Mouse (Mus musculus) lung, embryonic 15.5 days (tissue): ENCODE results near the gene Mybpc2. TPM values are rescaled to one million over a fixed set of nuclear protein-coding genes. Genes with fewer than 3 reads are reported as not detected.
A peak's percentile ranks its signal among the peaks of the same experiment; 100 is the strongest.

Experiments used
- ATAC-seq: fragments of 200-750 bp; cut with Nextera tagmentation; 2 replicates; pipeline ENCODE4 v1.8.0; 2017; ENCODE audit warnings: moderate number of reproducible peaks, borderline replicate concordance; ENCODE audit not compliant: low FRiP score, low TSS enrichment; ENCODE audit errors: extremely low read depth
- H3K27ac ChIP-seq: fragments of 300-500 bp; sonication (generic); 2 replicates; pipeline ENCODE4 v1.5.1; 2015; ENCODE audit warnings: moderate library complexity, mild to moderate bottlenecking, inconsistent platforms
- H3K27me3 ChIP-seq: fragments of 300-500 bp; sonication (generic); 2 replicates; pipeline ENCODE4 v1.6.1; 2015; ENCODE audit warnings: inconsistent platforms
- H3K36me3 ChIP-seq: fragments of 300-500 bp; sonication (generic); 2 replicates; pipeline ENCODE4 v1.6.1; 2015; ENCODE audit warnings: inconsistent platforms
- H3K4me1 ChIP-seq: fragments of 300-500 bp; sonication (generic); 2 replicates; pipeline ENCODE4 v1.6.1; 2015; ENCODE audit warnings: inconsistent platforms
- H3K4me2 ChIP-seq: fragments of 300-500 bp; sonication (generic); 2 replicates; pipeline ENCODE4 v1.6.1; 2015; ENCODE audit warnings: inconsistent platforms, mild to moderate bottlenecking, moderate library complexity
- H3K4me3 ChIP-seq: fragments of 300-500 bp; sonication (generic); 2 replicates; pipeline ENCODE4 v1.5.1; 2015; ENCODE audit warnings: mild to moderate bottlenecking, inconsistent platforms
- H3K9ac ChIP-seq: fragments of 300-500 bp; sonication (generic); 2 replicates; pipeline ENCODE4 v1.6.1; 2015; ENCODE audit warnings: inconsistent platforms
- H3K9me3 ChIP-seq: fragments of 300-500 bp; sonication (generic); 2 replicates; pipeline ENCODE4 v1.6.1; 2016; ENCODE audit warnings: inconsistent platforms
- WGBS: fragments of 180-500 bp; shearing (Covaris S2); methylation state at CpG from one replicate; pipeline ENCODE4 v1.1.7; 2015; 5-methylcytosine and 5-hydroxymethylcytosine counted together
- polyA plus RNA-seq: library from polyadenylated mRNA; unstranded; fragments of >200 nt; fragmentation: Nextera tagmentation; extraction: Ambion mirVana; gene quantifications from 2 replicates; pipeline ENCODE4 v1.2.1, GENCODE M21; 2015

Gene Mybpc2
- polyA plus RNA-seq = 0.45 and 0.65 TPM in 2 replicates

DNA sequence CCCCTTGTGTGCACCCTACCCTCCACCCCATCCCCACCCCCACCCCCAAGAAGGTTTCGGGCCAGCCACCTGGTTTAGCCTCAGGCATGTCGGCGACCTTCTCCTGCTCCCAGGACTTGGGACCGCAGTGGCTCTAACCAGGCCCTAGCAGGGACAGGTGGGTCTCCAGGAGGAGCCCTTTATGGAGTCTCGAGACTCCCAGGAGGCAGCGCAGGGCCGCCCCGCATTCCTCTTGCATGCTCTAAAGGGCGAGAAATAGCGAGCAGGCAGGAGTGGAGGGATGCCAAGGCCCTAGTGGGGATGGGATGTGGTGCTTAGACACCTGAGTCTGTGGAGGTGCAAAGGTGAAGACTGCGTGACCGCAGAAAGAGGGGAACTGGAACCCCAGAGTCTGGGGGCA, at the start of gene Mybpc2:
Gene Mybpc2 (minus strand): TSS at position 155 of the 400 bp plus-strand sequence.
- Histone ChIP-seq H3K9ac (peak within 1 kb of the TSS; percentile 25; the same call in 1 of the 2 replicates), H3K4me1 (peaks cover 28% of the 10 kb centered on the region), H3K27ac (peak within 1 kb of the TSS; percentile 72), H3K4me3 (peak within 1 kb of the TSS; percentile 4; the same call in 1 of the 2 replicates), H3K9me3 (no peaks in the 10 kb centered on the region), H3K27me3 (peaks cover 64% of the 10 kb centered on the region), H3K36me3 (no peaks in the 10 kb centered on the region), H3K4me2 (peak within 1 kb of the TSS; percentile 56)
- no peak for ATAC-seq
- WGBS = 20% methylated on average over 12 of the region's 12 CpGs

DNA sequence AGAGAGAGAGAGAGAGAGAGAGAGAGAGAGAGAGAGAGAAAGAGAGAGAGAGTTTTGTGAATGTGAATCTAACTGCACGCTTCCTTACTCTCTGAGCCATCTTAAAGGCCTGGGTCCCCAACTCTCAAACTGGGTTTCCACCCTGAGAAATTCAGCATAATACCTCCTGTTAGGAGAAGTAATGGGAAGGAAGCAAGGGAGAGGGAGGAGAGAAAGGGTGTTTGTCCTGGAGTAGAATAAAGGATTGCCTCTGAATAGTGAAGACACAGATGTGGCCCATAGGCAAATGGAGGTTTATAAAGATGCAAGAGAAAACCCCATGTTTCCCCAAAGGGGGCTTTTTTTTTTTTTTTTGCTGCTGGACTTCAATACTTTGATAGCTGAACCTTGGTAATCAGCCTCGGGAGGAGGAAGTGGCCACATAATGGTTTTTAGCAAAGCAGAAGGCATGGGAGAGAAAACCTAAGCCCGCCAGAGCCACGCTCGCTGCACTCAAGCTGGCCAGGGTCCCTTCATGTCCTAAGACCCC, 48.6 kb upstream of the Mybpc2 start:
- Histone ChIP-seq H3K4me3 (no peak overlapping the region), H3K36me3 (no peaks in the 10 kb centered on the region), H3K4me1 (no peaks in the 10 kb centered on the region), H3K9ac (no peak overlapping the region), H3K27ac (no peak overlapping the region), H3K9me3 (no peaks in the 10 kb centered on the region), H3K4me2 (no peak overlapping the region; the same call in 1 of the 2 replicates), H3K27me3 (no peaks in the 10 kb centered on the region)
- WGBS = 78% methylated on average over 5 of the region's 5 CpGs
- no peak for ATAC-seq

- Histone ChIP-seq H3K27ac (peak within 1 kb of the TSS; percentile 17; the same call in 1 of the 2 replicates), H3K4me1 (no peaks in the 10 kb centered on the region), H3K36me3 (no peaks in the 10 kb centered on the region), H3K9ac (no peak within 1 kb of the TSS), H3K4me2 (no peak within 1 kb of the TSS; the same call in 1 of the 2 replicates), H3K9me3 (no peaks in the 10 kb centered on the region), H3K4me3 (no peak within 1 kb of the TSS), H3K27me3 (no peaks in the 10 kb centered on the region)
- peak; percentile 58 for ATAC-seq
- WGBS = 42% methylated on average over 7 of the region's 7 CpGs
Measured at GRCm38 (mm10) chr7:44572213-44572701, 47.8 kb upstream of the Mybpc2 start, which contains the start of gene Napsa. TSS of gene Napsa (plus strand) at chr7:44572380.

DNA sequence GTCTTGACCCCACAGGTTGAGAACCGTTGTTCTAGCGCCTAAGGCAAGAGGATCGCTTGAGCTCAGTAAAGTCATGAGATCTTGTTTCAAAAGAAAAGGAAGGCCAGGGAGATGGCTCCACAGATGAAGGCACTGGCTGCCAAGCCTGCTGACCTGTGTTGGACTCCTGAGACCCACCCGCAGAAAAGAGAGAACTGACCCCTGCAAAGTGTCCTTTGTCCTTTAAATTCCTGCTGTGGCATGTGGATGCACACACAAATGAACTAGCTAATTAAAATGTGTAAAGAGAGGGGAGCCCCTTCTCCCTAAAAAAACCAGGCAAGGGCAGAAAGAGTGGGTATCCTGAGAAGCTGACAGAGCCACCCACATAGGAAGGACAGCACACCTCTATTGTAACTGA, 47.4 kb upstream of the Mybpc2 start:
- H3K4me1 ChIP-seq = no peaks in the 10 kb centered on the region
- H3K36me3 ChIP-seq = no peaks in the 10 kb centered on the region
- no peaks in the 10 kb centered on the region for H3K9me3 ChIP-seq
- no peaks in the 10 kb centered on the region for H3K27me3 ChIP-seq
- WGBS = 62% methylated on average over 4 of the region's 4 CpGs
- no peak overlapping the region for H3K9ac ChIP-seq
- no peak overlapping the region for H3K4me2 ChIP-seq
- H3K27ac ChIP-seq = peak overlapping the region; percentile 17; the same call in 1 of the 2 replicates
- no peak overlapping the region for H3K4me3 ChIP-seq
- ATAC-seq = no peak

DNA sequence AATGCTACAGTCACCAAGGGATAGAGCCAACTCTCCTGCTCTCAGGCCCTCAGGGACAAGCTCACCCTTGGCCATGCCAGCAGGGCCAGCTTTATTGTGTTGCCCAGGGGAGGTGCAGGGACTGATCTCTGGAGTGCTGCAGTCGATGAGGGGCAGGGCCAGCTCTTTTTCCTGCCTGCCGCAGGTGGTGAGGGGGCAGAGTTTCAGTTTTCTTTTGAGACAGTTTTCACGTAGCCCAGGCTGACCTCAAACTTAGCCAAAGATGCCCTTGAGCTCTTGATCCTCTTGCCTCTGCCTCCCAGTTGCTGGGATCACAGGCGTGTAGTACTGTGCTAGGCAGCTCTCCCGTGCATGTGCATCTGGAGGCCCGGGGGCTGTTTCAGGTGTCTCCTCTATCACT, 46.5 kb upstream of the Mybpc2 start:
- H3K4me3 ChIP-seq = no peak overlapping the region
- 75% methylated on average over 6 of the region's 6 CpGs for WGBS
- no peak for ATAC-seq
- H3K27ac ChIP-seq = no peak overlapping the region
- no peaks in the 10 kb centered on the region for H3K4me1 ChIP-seq
- no peak overlapping the region for H3K9ac ChIP-seq
- H3K4me2 ChIP-seq = no peak overlapping the region
- no peaks in the 10 kb centered on the region for H3K36me3 ChIP-seq
- no peaks in the 10 kb centered on the region for H3K27me3 ChIP-seq
- no peaks in the 10 kb centered on the region for H3K9me3 ChIP-seq

DNA sequence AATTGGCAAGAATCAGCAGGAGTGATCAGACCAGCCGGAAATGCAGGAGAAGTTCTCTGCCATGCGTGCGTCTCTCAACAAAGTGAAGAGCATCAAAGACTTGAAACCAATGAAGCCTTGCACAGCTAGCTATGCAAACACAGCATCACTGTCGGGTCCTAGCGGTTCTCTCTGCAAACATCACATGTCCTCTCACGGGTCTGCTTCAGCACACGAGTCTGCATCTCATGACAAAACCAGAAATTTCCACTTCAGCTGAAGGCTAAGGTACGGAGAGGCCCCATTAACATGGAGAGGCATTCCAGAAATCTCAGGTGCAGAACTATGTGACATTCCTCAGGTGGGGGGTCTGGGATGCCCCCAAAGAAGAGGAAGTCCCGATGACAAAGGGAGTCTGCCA, 44.3 kb upstream of the Mybpc2 start:
- H3K27me3 ChIP-seq = no peaks in the 10 kb centered on the region
- no peaks in the 10 kb centered on the region for H3K36me3 ChIP-seq
- 35% methylated on average over 9 of the region's 9 CpGs for WGBS
- no peak for ATAC-seq
- no peak overlapping the region for H3K4me2 ChIP-seq
- H3K9ac ChIP-seq = no peak overlapping the region
- H3K4me1 ChIP-seq = no peaks in the 10 kb centered on the region
- H3K27ac ChIP-seq = no peak overlapping the region
- H3K4me3 ChIP-seq = no peak overlapping the region
- H3K9me3 ChIP-seq = no peaks in the 10 kb centered on the region

DNA sequence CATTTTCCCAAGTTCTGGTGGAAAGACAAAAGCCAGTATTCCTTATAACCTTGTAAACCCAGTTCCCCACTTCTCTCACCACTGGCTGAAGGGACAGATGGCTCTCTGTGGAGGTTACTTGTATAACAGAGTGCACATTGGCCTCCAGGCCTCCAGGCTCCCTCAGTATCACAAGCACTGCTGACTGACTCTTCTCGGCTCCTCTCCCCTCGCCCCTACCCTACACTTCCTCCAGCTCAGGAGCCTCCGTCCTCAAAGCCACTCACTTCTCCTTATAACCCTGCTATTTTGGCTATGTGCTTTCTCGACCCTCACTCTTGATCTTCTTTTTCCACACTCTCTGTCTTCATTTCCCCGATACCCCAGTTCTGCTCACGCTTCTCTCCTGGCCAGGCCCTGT, 41.0 kb upstream of the Mybpc2 start:
- H3K4me3 ChIP-seq = no peak overlapping the region
- H3K4me1 ChIP-seq = no peaks in the 10 kb centered on the region
- 59% methylated on average over 6 of the region's 6 CpGs for WGBS
- H3K9me3 ChIP-seq = no peaks in the 10 kb centered on the region
- H3K36me3 ChIP-seq = no peaks in the 10 kb centered on the region
- ATAC-seq = no peak
- no peak overlapping the region for H3K9ac ChIP-seq
- H3K4me2 ChIP-seq = no peak overlapping the region
- no peaks in the 10 kb centered on the region for H3K27me3 ChIP-seq
- no peak overlapping the region for H3K27ac ChIP-seq

GRCm38 (mm10) chr7:44564486-44564885, 40.0 kb upstream of the Mybpc2 start:
- no peak for ATAC-seq
- H3K27me3 ChIP-seq = no peaks in the 10 kb centered on the region
- no peaks in the 10 kb centered on the region for H3K4me1 ChIP-seq
- H3K27ac ChIP-seq = no peak overlapping the region
- no peaks in the 10 kb centered on the region for H3K9me3 ChIP-seq
- WGBS = 81% methylated on average over 10 of the region's 10 CpGs
- H3K9ac ChIP-seq = no peak overlapping the region
- H3K4me3 ChIP-seq = no peak overlapping the region
- H3K36me3 ChIP-seq = no peaks in the 10 kb centered on the region
- H3K4me2 ChIP-seq = no peak overlapping the region

- Histone ChIP-seq H3K4me2 (no peak overlapping the region), H3K9ac (no peak overlapping the region), H3K36me3 (no peaks in the 10 kb centered on the region), H3K27ac (no peak overlapping the region), H3K4me3 (no peak overlapping the region), H3K27me3 (no peaks in the 10 kb centered on the region), H3K4me1 (no peaks in the 10 kb centered on the region), H3K9me3 (no peaks in the 10 kb centered on the region)
- no peak for ATAC-seq
- WGBS = 34% methylated on average over 8 of the region's 8 CpGs
Measured at GRCm38 (mm10) chr7:44563284-44563683, 38.8 kb upstream of the Mybpc2 start.

GRCm38 (mm10) chr7:44560435-44561400, 36.3 kb upstream of the Mybpc2 start:
- Histone ChIP-seq H3K4me3 (no peak overlapping the region), H3K4me1 (no peaks in the 10 kb centered on the region), H3K36me3 (no peaks in the 10 kb centered on the region), H3K9me3 (no peaks in the 10 kb centered on the region), H3K27ac (no peak overlapping the region), H3K9ac (no peak overlapping the region), H3K27me3 (no peaks in the 10 kb centered on the region), H3K4me2 (no peak overlapping the region)
- peak; percentile 35; the same call in 1 of the 2 replicates for ATAC-seq
- 51% methylated on average over 18 of the region's 18 CpGs for WGBS

GRCm38 (mm10) chr7:44557629-44558028, 33.2 kb upstream of the Mybpc2 start:
- Histone ChIP-seq H3K36me3 (no peaks in the 10 kb centered on the region), H3K9ac (no peak overlapping the region), H3K4me1 (peaks cover 6% of the 10 kb centered on the region; the same call in 1 of the 2 replicates), H3K4me2 (no peak overlapping the region), H3K27ac (no peak overlapping the region), H3K27me3 (no peaks in the 10 kb centered on the region), H3K4me3 (no peak overlapping the region), H3K9me3 (no peaks in the 10 kb centered on the region)
- no peak for ATAC-seq
- 50% methylated on average over 2 of the region's 2 CpGs for WGBS

DNA sequence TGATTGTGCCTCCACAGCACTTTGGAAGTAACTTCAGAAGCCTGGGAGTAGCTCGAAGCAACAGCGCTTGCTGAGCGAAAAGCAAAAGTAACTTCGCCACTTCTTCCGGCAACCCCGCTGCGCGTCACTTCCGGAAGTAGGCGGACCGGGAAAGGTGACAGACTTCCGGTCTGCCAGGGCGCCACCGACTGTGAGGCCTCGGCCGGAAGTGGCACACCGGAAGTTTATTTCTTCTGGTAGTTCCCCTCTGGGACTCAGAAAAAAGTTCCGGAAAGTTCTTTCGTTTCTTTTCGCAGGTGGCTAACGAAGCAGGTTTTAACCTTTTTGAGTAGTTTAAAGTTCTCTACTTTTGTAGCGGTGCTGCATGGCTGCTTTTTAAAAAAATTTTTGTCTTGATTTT, 29.4 kb upstream of the Mybpc2 start, which contains the start of gene Nr1h2:
Gene Nr1h2 (minus strand): TSS at position 126 of the 400 bp plus-strand sequence.
- under 1% methylated on average over 22 of the region's 22 CpGs for WGBS
- no peaks in the 10 kb centered on the region for H3K27me3 ChIP-seq

More for the DNA sequence above, 29.4 kb upstream of the Mybpc2 start, which contains the start of gene Nr1h2:
- peak; percentile 80 for ATAC-seq
- Histone ChIP-seq H3K27ac (peak within 1 kb of the TSS; percentile 99), H3K4me2 (peak within 1 kb of the TSS; percentile 63), H3K4me3 (peak within 1 kb of the TSS; percentile 91), H3K4me1 (peaks cover 10% of the 10 kb centered on the region; the same call in 1 of the 2 replicates), H3K9ac (peak within 1 kb of the TSS; percentile 65), H3K9me3 (no peaks in the 10 kb centered on the region), H3K36me3 (peaks cover 29% of the 10 kb centered on the region)
